29 mouse cellular contexts compared by ENCODE assay signal in the genomic region with DNA sequence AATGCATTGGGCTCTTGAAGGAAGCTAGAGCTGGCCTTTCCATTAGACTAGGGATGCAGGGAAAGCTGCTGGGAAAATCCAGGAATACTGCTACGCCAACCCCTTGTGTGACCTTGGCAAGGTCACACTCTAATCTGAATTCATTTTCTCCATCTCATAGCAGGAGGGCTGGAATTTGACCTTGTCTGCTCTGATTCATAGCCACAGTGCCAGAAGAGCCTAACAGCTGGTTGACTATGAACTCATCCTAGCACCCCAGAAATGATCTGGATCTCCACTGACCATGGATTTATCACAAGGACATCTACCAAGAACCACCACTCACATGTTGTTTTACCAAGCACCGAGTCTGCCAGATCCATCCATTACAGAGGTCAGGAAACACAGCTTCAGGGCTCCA. TPM values are rescaled to one million over a fixed set of nuclear protein-coding genes. Genes with fewer than 3 reads are reported as not detected.
DNase-seq lines count a peak whose midpoint lies in the region; ATAC-seq and TF ChIP-seq lines count a peak whose summit lies in the region.
"Had no signal": no experiment of that assay in that cellular context is flagged by ENCODE, and none has a peak within 500 bp of the region (broad histone marks: within the 10 kb centered on the region; RNA-seq: fewer than 3 reads in every experiment).

No protein-coding gene starts in this region.

- no peak overlapping the region for H3K4me2 ChIP-seq in kidney, embryonic 14.5 days (replicated peaks; ENCODE audit: low read depth, low read length)
- peak overlapping the region; percentile 37; the same call in 1 of the 2 replicates for H3K4me2 ChIP-seq in kidney, postnatal 0 days (ENCODE audit: low read length)
- H3K4me2 ChIP-seq: embryonic facial prominence, embryonic 15.5 days; forebrain, embryonic 13.5 days; hindbrain, embryonic 14.5 days; limb, embryonic 12.5 days; liver, embryonic 15.5 days; lung, embryonic 14.5 days had no signal

- no peak for ATAC-seq in kidney, embryonic 14.5 days (ENCODE audit: low FRiP score, low TSS enrichment)
- ATAC-seq in kidney, postnatal 0 days (replicated peaks; ENCODE audit: low FRiP score, low read depth) = no peak
- ATAC-seq: forebrain, embryonic 13.5 days; intestine, postnatal 0 days had no signal

- no peak overlapping the region for H3K9ac ChIP-seq in kidney, embryonic 14.5 days (ENCODE audit: low read depth, low read length)
- no peak overlapping the region for H3K9ac ChIP-seq in kidney, postnatal 0 days (ENCODE audit: low read depth, low read length)
- H3K9ac ChIP-seq: embryonic facial prominence, embryonic 15.5 days; forebrain, embryonic 13.5 days; hindbrain, embryonic 14.5 days; limb, embryonic 12.5 days; liver, embryonic 15.5 days; lung, embryonic 14.5 days had no signal

- TF ChIP-seq CTCF in kidney, postnatal 0 days (IDR thresholded peaks at IDR 0.05; ENCODE audit: low read depth) = no peak

- 0 out of 2 replicates have a peak, but pooled peaks cover 4% of the 10 kb centered on the region for H3K4me1 ChIP-seq in kidney, embryonic 14.5 days (ENCODE audit: control insufficient read depth, insufficient read depth, low read length)
- 0 out of 2 replicates have a peak, but pooled peaks cover 4% of the 10 kb centered on the region for H3K4me1 ChIP-seq in kidney, postnatal 0 days (replicated peaks; ENCODE audit: insufficient read depth, low read length)
- H3K4me1 ChIP-seq: forebrain, embryonic 13.5 days; liver, embryonic 15.5 days had no signal

- H3K27me3 ChIP-seq in kidney, embryonic 14.5 days (ENCODE audit: control insufficient read depth, insufficient read depth, low read length) = no peaks in the 10 kb centered on the region
- no peaks in the 10 kb centered on the region for H3K27me3 ChIP-seq in kidney, postnatal 0 days (ENCODE audit: insufficient read depth, low read length)
- H3K27me3 ChIP-seq: embryonic facial prominence, embryonic 15.5 days; forebrain, embryonic 13.5 days; limb, embryonic 12.5 days; liver, embryonic 15.5 days had no signal

- H3K9me3 ChIP-seq in kidney, embryonic 14.5 days (ENCODE audit: control insufficient read depth, low read length) = no peaks in the 10 kb centered on the region
- H3K9me3 ChIP-seq in kidney, postnatal 0 days (replicated peaks; ENCODE audit: low read length) = no peaks in the 10 kb centered on the region
- H3K9me3 ChIP-seq: embryonic facial prominence, embryonic 10.5 days; embryonic facial prominence, embryonic 15.5 days; forebrain, embryonic 13.5 days; limb, embryonic 12.5 days; liver, embryonic 15.5 days had no signal

- no peak overlapping the region for H3K27ac ChIP-seq in kidney, embryonic 14.5 days (ENCODE audit: low read depth, low read length)
- peak overlapping the region; percentile 76 for H3K27ac ChIP-seq in kidney, postnatal 0 days
- H3K27ac ChIP-seq: embryonic facial prominence, embryonic 10.5 days; embryonic facial prominence, embryonic 15.5 days; forebrain, embryonic 13.5 days; heart, adult 2 months; hindbrain, embryonic 14.5 days; limb, embryonic 12.5 days; liver, embryonic 15.5 days; stomach, postnatal 0 days had no signal

- H3K4me3 ChIP-seq in kidney, embryonic 14.5 days (ENCODE audit: low read length) = no peak overlapping the region
- no peak overlapping the region for H3K4me3 ChIP-seq in kidney, postnatal 0 days (replicated peaks; ENCODE audit: low read depth, low read length)
- H3K4me3 ChIP-seq: embryonic facial prominence, embryonic 10.5 days; embryonic facial prominence, embryonic 15.5 days; forebrain, embryonic 13.5 days; heart, adult 2 months; limb, embryonic 12.5 days; liver, embryonic 15.5 days had no signal

- DNase-seq in adrenal gland, adult 2 months = peak; percentile 69
- no peak for DNase-seq in adrenal gland, postnatal 4 days (ENCODE audit: low spot score in 2 of 2)
- DNase-seq in kidney, adult 11 months = peak; percentile 38
- peak; percentile 43 for DNase-seq in ovary, adult 18-20 months (ENCODE audit: low spot score)
- no peak for DNase-seq in ovary, postnatal 14 days (ENCODE audit: low spot score)
- no peak for DNase-seq in kidney, postnatal 0 days (ENCODE audit: low spot score)
- no peak for DNase-seq in spleen, adult 12 weeks (ENCODE audit: low spot score)
- DNase-seq: cerebellum, adult 2 months; cerebellum, postnatal 14 days; gastrocnemius, postnatal 25 days; heart, adult 2 months; lung, postnatal 14 days; midbrain, embryonic 14.5 days; right cerebral cortex, postnatal 25 days; spleen, adult 18-20 months; thymus, adult 18-20 months; thymus, postnatal 25 days had no signal

- WGBS in kidney, embryonic 14.5 days = 70% methylated on average over 2 of the region's 2 CpGs
- WGBS in kidney, postnatal 0 days = 59% methylated on average over 2 of the region's 2 CpGs

- no peaks in the 10 kb centered on the region for H3K36me3 ChIP-seq in kidney, embryonic 14.5 days (ENCODE audit: control insufficient read depth, insufficient read depth, low read length)
- no peaks in the 10 kb centered on the region for H3K36me3 ChIP-seq in kidney, postnatal 0 days (ENCODE audit: insufficient read depth, low read length)
- H3K36me3 ChIP-seq: embryonic facial prominence, embryonic 10.5 days; embryonic facial prominence, embryonic 15.5 days; G1E; limb, embryonic 12.5 days; liver, embryonic 15.5 days had no signal

RNA-seq across cellular contexts. Expression of a gene that starts 1.5 kb away (rescaled TPM):
- total RNA-seq in adrenal gland, adult 2 months (2021) = under 1 TPM; 0.03 to 0.06 TPM
- polyA plus RNA-seq in adrenal gland, adult 2 months (2012; rRNA removed) = under 0.01 TPM in 1 of 2 replicates, not detected in the other
- total RNA-seq in adrenal gland, postnatal 4 days (2021) = 1 to 10 TPM in 1 of 2 experiments, under 1 TPM in 1; 0.59 to 4.6 TPM
- polyA plus RNA-seq in kidney, embryonic 14.5 days (2014; fragmentation: Nextera tagmentation; extraction: Ambion mirVana) = 1.4 and 1.8 TPM in 2 replicates
- polyA plus RNA-seq in kidney, postnatal 0 days (2015; fragmentation: Nextera tagmentation; extraction: Ambion mirVana) = 23.5 and 26.5 TPM in 2 replicates
- total RNA-seq: hematopoietic stem cell, adult 5-6 weeks had no signal
- polyA plus RNA-seq: G1E; intestine, postnatal 0 days had no signal

RNA-seq across cellular contexts. Expression of a gene that starts 41.4 kb away (rescaled TPM):
- total RNA-seq in adrenal gland, adult 2 months (2021) = 1 to 10 TPM; 3.9 to 7.4 TPM
- 2.3 TPM in 2 replicates for polyA plus RNA-seq in adrenal gland, adult 2 months (2012; rRNA removed)
- total RNA-seq in adrenal gland, postnatal 4 days (2021) = 1 to 10 TPM; 5.7 to 7.7 TPM
- 5.4 and 7.8 TPM in 2 replicates for polyA plus RNA-seq in kidney, embryonic 14.5 days (2014; fragmentation: Nextera tagmentation; extraction: Ambion mirVana)
- polyA plus RNA-seq in kidney, postnatal 0 days (2015; fragmentation: Nextera tagmentation; extraction: Ambion mirVana) = 2.9 and 3.6 TPM in 2 replicates
- polyA plus RNA-seq: G1E had no signal

Comparison
In these comparisons a context has a peak if more than half of its experiments do, and no peak if none do; other contexts are left out.
1. DNase-seq: peak in adrenal gland, adult 2 months (single experiment), kidney, adult 11 months (single experiment) and ovary, adult 18-20 months (single experiment); none in adrenal gland, postnatal 4 days (0 of 2), ovary, postnatal 14 days (single experiment), kidney, postnatal 0 days (single experiment) and spleen, adult 12 weeks (single experiment).